Mouse (Mus musculus) heart, adult 2 months (tissue): Measurements from ENCODE around the gene Gadd45g.

Source experiments
- CTCF ChIP-seq: fragments of 200-600 bp; IDR thresholded peaks from 2 replicates; pipeline ENCODE4 v1.8.1; 2022; ENCODE audit warnings: antibody characterized with exemption, mild to moderate bottlenecking, moderate library complexity
- EP300 ChIP-seq: fragments of 200-500 bp; IDR thresholded peaks from 2 replicates; pipeline ENCODE4 v1.6.1; 2011; ENCODE audit warnings: low read depth, low read length, control low read depth; ENCODE audit not compliant: insufficient read depth

DNA sequence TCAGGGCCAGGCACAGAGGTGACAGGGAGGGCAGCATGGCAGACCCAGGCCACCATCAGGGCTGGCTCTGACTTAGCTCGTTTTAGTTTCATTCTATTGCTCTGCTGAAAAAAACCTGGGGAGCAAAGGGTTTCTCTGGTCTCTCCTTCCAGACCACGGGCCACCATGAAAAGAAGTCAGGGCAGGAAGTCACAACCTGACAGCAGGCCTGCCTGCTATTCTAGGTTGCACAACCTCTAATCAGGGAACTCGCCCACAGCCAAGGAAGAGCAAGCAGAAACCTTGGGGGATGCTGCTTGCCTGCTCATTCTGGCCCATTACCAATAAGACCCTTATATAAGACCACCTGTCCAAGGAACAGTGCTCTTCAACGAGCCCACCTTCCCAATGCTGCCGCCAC, 9.1 kb downstream of the Gadd45g start:
- no peak for TF ChIP-seq CTCF
- TF ChIP-seq EP300 = no peak
